Mouse (Mus musculus): ENCODE measurements around the gene Lig3. TPM values are rescaled to one million over a fixed set of nuclear protein-coding genes. Genes with fewer than 3 reads are reported as not detected.
"Not testable (repeated sequence)": the region's sequence is repeated elsewhere in the genome, so short reads cannot be mapped to it uniquely, and the experiment has no call there.

Lig3 gene
- polyA plus RNA-seq, 1 experiment, result 16.7 TPM

- Histone ChIP-seq H3K4me2 (ENCODE audit: low read depth) (no peak overlapping the region), H3ac (ENCODE audit: control insufficient read depth, insufficient read length) (no peak overlapping the region), H3K79me2 (ENCODE audit: control insufficient read depth, insufficient read depth) (no peaks in the 10 kb centered on the region), H3K27me3 (ENCODE audit: control insufficient read depth, insufficient read depth, insufficient read length) (no peaks in the 10 kb centered on the region), H3K4me3 (no peak overlapping the region), H3K36me3 (ENCODE audit: control insufficient read depth, insufficient read depth) (no peaks in the 10 kb centered on the region)
- no peak for TF ChIP-seq MYOD1 (IDR thresholded peaks at IDR 0.05; ENCODE audit: control insufficient read depth in 1 of 3, insufficient read length in 2 of 3, low read depth in 2 of 3)
- no peak for TF ChIP-seq SRF (IDR thresholded peaks at IDR 0.05; ENCODE audit: control insufficient read depth, insufficient read length, low read depth)
- TF ChIP-seq MYOG (IDR thresholded peaks at IDR 0.05; ENCODE audit: control insufficient read depth in 1 of 3, insufficient read depth in 1 of 3, insufficient read length in 2 of 3, low read depth in 2 of 3), result no peak
- TF ChIP-seq REST (IDR thresholded peaks at IDR 0.05; ENCODE audit: insufficient read depth, insufficient read length), result no peak
- TF ChIP-seq POLR2A (IDR thresholded peaks at IDR 0.05; ENCODE audit: insufficient read length, low read depth), result no peak
- TF ChIP-seq USF1 (IDR thresholded peaks at IDR 0.05; ENCODE audit: low read depth), result no peak
- TF ChIP-seq TCF3 (IDR thresholded peaks at IDR 0.05; ENCODE audit: insufficient read length, low read depth), result no peak
- TF ChIP-seq POLR2AphosphoS2 (IDR thresholded peaks at IDR 0.05; ENCODE audit: insufficient read length, low read depth), result no peak
- no peak for TF ChIP-seq TCF12 (IDR thresholded peaks at IDR 0.05; ENCODE audit: insufficient read depth, poor library complexity, severe bottlenecking)
- no peak for TF ChIP-seq MAX (IDR thresholded peaks at IDR 0.05; ENCODE audit: low read depth)
- no peak for TF ChIP-seq CEBPB (IDR thresholded peaks at IDR 0.05; ENCODE audit: insufficient read depth, poor library complexity, severe bottlenecking)
- no peak for TF ChIP-seq E2F4 (IDR thresholded peaks at IDR 0.05; ENCODE audit: insufficient read depth)
These were observed 53.0 kb downstream of the Lig3 start for GRCm38 (mm10) chr11:82833929-82834328.

GRCm38 (mm10) chr11:82834359-82834758 lies 53.5 kb downstream of the Lig3 start:
- not testable (repeated sequence) for H3ac ChIP-seq (ENCODE audit: control insufficient read depth, insufficient read length); H3K27me3 ChIP-seq (ENCODE audit: control insufficient read depth, insufficient read depth, insufficient read length); H3K4me3 ChIP-seq; H3K79me2 ChIP-seq (ENCODE audit: control insufficient read depth, insufficient read depth); H3K36me3 ChIP-seq (ENCODE audit: control insufficient read depth, insufficient read depth); H3K4me2 ChIP-seq (ENCODE audit: low read depth)

- TF ChIP-seq POLR2AphosphoS2 (IDR thresholded peaks at IDR 0.05; ENCODE audit: insufficient read length, low read depth), result no peak
- Histone ChIP-seq H3K4me2 (ENCODE audit: low read depth) (no peak overlapping the region), H3K4me3 (no peak overlapping the region), H3ac (ENCODE audit: control insufficient read depth, insufficient read length) (no peak overlapping the region), H3K27me3 (ENCODE audit: control insufficient read depth, insufficient read depth, insufficient read length) (no peaks in the 10 kb centered on the region), H3K36me3 (ENCODE audit: control insufficient read depth, insufficient read depth) (no peaks in the 10 kb centered on the region), H3K79me2 (ENCODE audit: control insufficient read depth, insufficient read depth) (no peaks in the 10 kb centered on the region)
These were observed 54.9 kb downstream of the Lig3 start for GRCm38 (mm10) chr11:82835616-82836432.

GRCm38 (mm10) chr11:82837192-82837591 lies 56.3 kb downstream of the Lig3 start:
- Histone ChIP-seq H3K79me2 (ENCODE audit: control insufficient read depth, insufficient read depth) (no peaks in the 10 kb centered on the region), H3K27me3 (ENCODE audit: control insufficient read depth, insufficient read depth, insufficient read length) (no peaks in the 10 kb centered on the region), H3ac (ENCODE audit: control insufficient read depth, insufficient read length) (no peak overlapping the region), H3K36me3 (ENCODE audit: control insufficient read depth, insufficient read depth) (no peaks in the 10 kb centered on the region), H3K4me2 (ENCODE audit: low read depth) (no peak overlapping the region), H3K4me3 (no peak overlapping the region)
- TF ChIP-seq SRF (IDR thresholded peaks at IDR 0.05; ENCODE audit: control insufficient read depth, insufficient read length, low read depth) (no peak), REST (IDR thresholded peaks at IDR 0.05; ENCODE audit: insufficient read depth, insufficient read length) (no peak), POLR2AphosphoS2 (IDR thresholded peaks at IDR 0.05; ENCODE audit: insufficient read length, low read depth) (no peak), TCF12 (IDR thresholded peaks at IDR 0.05; ENCODE audit: insufficient read depth, poor library complexity, severe bottlenecking) (no peak), MYOG (IDR thresholded peaks at IDR 0.05; ENCODE audit: control insufficient read depth in 1 of 3, insufficient read depth in 1 of 3, insufficient read length in 2 of 3, low read depth in 2 of 3) (no peak), POLR2A (IDR thresholded peaks at IDR 0.05; ENCODE audit: insufficient read length, low read depth) (no peak), E2F4 (IDR thresholded peaks at IDR 0.05; ENCODE audit: insufficient read depth) (no peak)

DNA sequence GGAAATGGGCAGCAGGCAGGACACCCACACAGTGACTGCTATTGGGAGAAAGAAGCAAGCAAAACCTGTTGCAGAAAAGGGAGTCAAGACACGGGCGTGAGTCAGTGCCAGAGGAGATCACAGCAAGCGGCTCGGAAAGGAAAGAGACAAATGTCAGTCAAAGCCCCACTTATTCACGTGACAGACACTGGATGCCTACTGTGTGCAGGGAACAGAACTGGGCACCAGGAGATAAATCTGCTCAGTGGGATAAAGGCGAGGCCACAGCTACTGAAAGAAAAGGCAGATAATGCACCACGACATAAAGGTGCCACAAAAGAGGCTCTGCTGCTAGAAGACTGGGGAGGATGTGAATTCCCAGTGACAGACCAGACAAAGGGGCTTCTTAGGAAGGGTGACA lies 56.9 kb downstream of the Lig3 start:
- H3K79me2 ChIP-seq (ENCODE audit: control insufficient read depth, insufficient read depth), result no peaks in the 10 kb centered on the region
- no peaks in the 10 kb centered on the region for H3K27me3 ChIP-seq (ENCODE audit: control insufficient read depth, insufficient read depth, insufficient read length)
- H3K4me3 ChIP-seq, result no peak overlapping the region
- no peak overlapping the region for H3ac ChIP-seq (ENCODE audit: control insufficient read depth, insufficient read length)
- TF ChIP-seq E2F4 (IDR thresholded peaks at IDR 0.05; ENCODE audit: insufficient read depth) (no peak), USF1 (IDR thresholded peaks at IDR 0.05; ENCODE audit: low read depth) (no peak)
- no peaks in the 10 kb centered on the region for H3K36me3 ChIP-seq (ENCODE audit: control insufficient read depth, insufficient read depth)
- no peak overlapping the region for H3K4me2 ChIP-seq (ENCODE audit: low read depth)

GRCm38 (mm10) chr11:82838511-82838910 lies 57.6 kb downstream of the Lig3 start:
- Histone ChIP-seq H3K36me3 (ENCODE audit: control insufficient read depth, insufficient read depth) (no peaks in the 10 kb centered on the region), H3K4me3 (no peak overlapping the region), H3K79me2 (ENCODE audit: control insufficient read depth, insufficient read depth) (no peaks in the 10 kb centered on the region), H3ac (ENCODE audit: control insufficient read depth, insufficient read length) (no peak overlapping the region), H3K27me3 (ENCODE audit: control insufficient read depth, insufficient read depth, insufficient read length) (no peaks in the 10 kb centered on the region), H3K4me2 (ENCODE audit: low read depth) (no peak overlapping the region)
- TF ChIP-seq TCF3 (IDR thresholded peaks at IDR 0.05; ENCODE audit: insufficient read length, low read depth), result no peak
- TF ChIP-seq USF1 (IDR thresholded peaks at IDR 0.05; ENCODE audit: low read depth), result no peak
- no peak for TF ChIP-seq CEBPB (IDR thresholded peaks at IDR 0.05; ENCODE audit: insufficient read depth, poor library complexity, severe bottlenecking)
- no peak for TF ChIP-seq MAX (IDR thresholded peaks at IDR 0.05; ENCODE audit: low read depth)
- TF ChIP-seq E2F4 (IDR thresholded peaks at IDR 0.05; ENCODE audit: insufficient read depth), result no peak
- TF ChIP-seq REST (IDR thresholded peaks at IDR 0.05; ENCODE audit: insufficient read depth, insufficient read length), result no peak
- no peak for TF ChIP-seq TCF12 (IDR thresholded peaks at IDR 0.05; ENCODE audit: insufficient read depth, poor library complexity, severe bottlenecking)
- no peak for TF ChIP-seq POLR2A (IDR thresholded peaks at IDR 0.05; ENCODE audit: insufficient read length, low read depth)
- no peak for TF ChIP-seq POLR2AphosphoS2 (IDR thresholded peaks at IDR 0.05; ENCODE audit: insufficient read length, low read depth)
- TF ChIP-seq SRF (IDR thresholded peaks at IDR 0.05; ENCODE audit: control insufficient read depth, insufficient read length, low read depth), result no peak
- no peak for TF ChIP-seq MYOD1 (IDR thresholded peaks at IDR 0.05; ENCODE audit: control insufficient read depth in 1 of 3, insufficient read length in 2 of 3, low read depth in 2 of 3)
- no peak for TF ChIP-seq MYOG (IDR thresholded peaks at IDR 0.05; ENCODE audit: control insufficient read depth in 1 of 3, insufficient read depth in 1 of 3, insufficient read length in 2 of 3, low read depth in 2 of 3)

Data from myocyte (in vitro differentiated cells).